Mouse (Mus musculus): ENCODE results near the gene Fgf18.

Gene Fgf18

GRCm38 (mm10) chr11:33143906-33144305 lies 3.3 kb downstream of the Fgf18 start:
- ChIA-PET POLR2A (interaction anchor here in 3 of 4 experiments (0.5 to 9.6 kb wide), 6 partner anchors 9 to 24 kb away, joined by 3 to 242 read pairs (median 4); partner anchors contain the start of gene Npm1 (in 1 of the 3)), CTCF (interaction anchor here in 3 of 4 experiments (0.6 to 1.7 kb wide), 6 partner anchors 115 to 540 kb away, joined by 3 to 10 read pairs (median 4); no protein-coding TSS in a partner anchor)

DNA sequence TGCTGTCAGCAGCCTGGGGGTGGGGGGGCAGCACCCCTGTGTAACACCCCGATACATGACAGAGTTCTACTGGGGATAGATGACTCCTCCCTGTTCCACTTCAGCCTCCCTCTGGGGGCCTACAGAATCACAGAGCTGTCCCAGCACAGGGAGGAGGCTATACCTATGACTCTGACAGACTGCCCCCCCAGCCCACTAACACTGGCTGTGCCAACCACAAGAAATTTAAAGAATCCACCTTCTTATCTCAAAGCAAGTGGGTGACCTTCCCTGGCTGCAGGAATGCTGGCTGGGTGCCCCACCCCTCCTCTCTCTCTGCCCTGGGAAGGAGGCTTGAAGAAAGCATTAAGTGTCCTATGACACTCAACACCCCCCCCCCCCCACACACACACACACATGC lies 4.4 kb downstream of the Fgf18 start:
- ChIA-PET CTCF (interaction anchor here in 2 of 4 experiments (0.7 to 1.7 kb wide), 2 partner anchors 33 to 181 kb away, joined by 4 to 10 read pairs; no protein-coding TSS in a partner anchor), POLR2A (interaction anchor here in 1 of 4 experiments (0.6 to 9.6 kb wide), 4 partner anchors 18 to 52 kb away, joined by 3 to 242 read pairs (median 6); partner anchors contain the start of gene Npm1)

DNA sequence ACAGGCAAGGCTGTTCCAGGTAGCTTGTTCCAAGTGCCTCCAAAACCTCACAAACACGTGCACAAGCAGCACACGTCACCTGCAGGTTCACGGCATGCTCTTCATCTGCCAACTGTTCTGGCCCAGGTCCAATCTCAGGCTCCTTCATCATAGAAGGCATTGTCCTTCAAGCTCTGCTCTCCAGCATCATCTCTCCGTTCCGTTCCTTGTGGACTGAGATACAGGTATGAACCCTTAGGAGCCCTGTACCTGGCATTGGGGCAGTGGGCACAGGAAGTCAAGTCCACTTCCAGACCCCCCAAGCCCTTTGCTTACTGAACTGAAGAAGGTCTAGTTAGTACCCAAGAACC lies 7.1 kb downstream of the Fgf18 start:
- CTCF ChIA-PET, result no interaction called here
- POLR2A ChIA-PET, result interaction anchor here in 2 of 4 experiments (0.6 to 8.0 kb wide), 4 partner anchors 8 to 390 kb away, joined by 3 to 65 read pairs (median 5); partner anchors contain the start of gene Fgf18 (in 1 of the 2)

DNA sequence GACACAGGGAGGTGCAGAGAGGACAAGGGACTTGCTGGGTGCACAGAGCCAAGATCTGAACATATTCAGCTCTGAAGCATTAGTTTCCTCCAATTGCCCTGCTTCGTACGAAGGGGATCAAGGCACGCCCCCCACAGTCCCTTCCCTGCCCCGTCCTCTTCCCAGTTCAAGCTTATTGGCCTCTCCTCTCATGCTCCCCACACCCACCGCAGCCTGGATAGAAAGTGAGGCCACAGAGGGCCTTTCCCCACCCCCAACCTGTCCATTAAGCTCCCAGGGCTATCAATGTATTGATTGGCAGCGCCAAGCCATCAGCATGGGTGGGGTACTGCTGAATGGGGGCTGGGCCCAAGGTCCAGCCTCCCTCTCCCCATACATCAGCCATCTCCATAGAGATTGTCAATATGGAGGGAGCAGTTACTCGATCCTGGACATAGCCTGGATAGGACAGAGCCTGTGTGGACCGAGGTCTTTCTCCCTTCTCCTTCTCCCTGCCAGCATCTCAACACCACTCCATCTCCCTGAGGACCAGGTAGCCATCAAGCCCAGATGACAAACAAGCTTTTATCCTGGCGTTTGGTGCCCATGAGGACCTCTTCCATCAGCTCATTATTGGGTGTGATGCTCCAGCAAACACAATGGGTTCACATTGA lies 7.6 kb downstream of the Fgf18 start:
- POLR2A ChIA-PET, result interaction anchor here in 2 of 4 experiments (0.6 to 8.0 kb wide), 4 partner anchors 9 to 390 kb away, joined by 3 to 65 read pairs (median 5); partner anchors contain the start of gene Fgf18 (in 1 of the 2)
- CTCF ChIA-PET, result interaction anchor here in 1 of 4 experiments (0.7 kb wide), 1 partner anchor 175 kb away, joined by 3 read pairs; no protein-coding TSS in a partner anchor

GRCm38 (mm10) chr11:33138686-33139085 lies 8.5 kb downstream of the Fgf18 start:
- ChIA-PET POLR2A (interaction anchor here in 2 of 4 experiments (0.8 to 8.0 kb wide), 4 partner anchors 10 to 22 kb away, joined by 4 to 65 read pairs (median 5); partner anchors contain the start of gene Fgf18 (in 1 of the 2)), CTCF (interaction anchor here in 2 of 4 experiments (0.7 to 1.0 kb wide), 2 partner anchors 41 to 174 kb away, joined by 3 to 5 read pairs; no protein-coding TSS in a partner anchor)

DNA sequence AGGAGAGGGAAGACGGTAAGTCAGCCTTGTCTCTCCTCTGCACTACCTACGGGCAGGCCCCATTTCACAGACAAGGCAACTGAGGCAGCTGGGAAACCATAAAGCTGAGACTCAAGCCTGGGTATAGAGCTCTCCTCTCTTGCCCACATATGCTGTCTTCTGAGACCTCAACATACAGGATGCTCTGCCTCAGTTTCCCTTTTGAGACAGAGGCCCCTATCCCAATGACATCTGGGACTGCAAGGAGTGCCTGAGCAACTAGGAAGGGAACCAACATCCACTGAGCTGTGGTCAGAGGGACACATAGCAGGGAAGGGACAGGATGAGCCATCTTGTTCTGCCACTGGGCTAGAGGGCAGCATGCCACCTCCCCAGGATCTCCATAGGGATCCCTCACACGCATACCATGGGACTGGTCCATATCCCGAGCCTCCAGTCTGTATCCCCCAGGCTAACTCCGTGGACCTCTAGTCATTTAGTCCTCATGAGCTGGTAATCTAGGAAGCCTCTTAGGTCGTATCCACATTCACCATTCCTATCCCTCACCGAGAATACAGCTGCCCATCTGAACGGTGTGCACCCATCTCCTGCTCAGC lies 12.7 kb downstream of the Fgf18 start:
- POLR2A ChIA-PET, result interaction anchor here in 3 of 4 experiments (0.5 to 8.0 kb wide), 6 partner anchors 12 to 181 kb away, joined by 3 to 65 read pairs (median 4); partner anchors contain the start of gene Fgf18 (in 1 of the 3)
- CTCF ChIA-PET, result interaction anchor here in 1 of 4 experiments (0.8 to 2.2 kb wide), 2 partner anchors 37 to 591 kb away, joined by 3 to 8 read pairs; no protein-coding TSS in a partner anchor

GRCm38 (mm10) chr11:33132619-33133338 lies 14.4 kb downstream of the Fgf18 start:
- POLR2A ChIA-PET, result interaction anchor here in 2 of 4 experiments (1.5 to 8.0 kb wide), 2 partner anchors 12 to 15 kb away, joined by 4 to 65 read pairs; partner anchors contain the start of gene Fgf18 (in 1 of the 2)
- CTCF ChIA-PET, result interaction anchor here in 1 of 4 experiments (2.2 kb wide), 1 partner anchor 35 kb away, joined by 8 read pairs; no protein-coding TSS in a partner anchor

GRCm38 (mm10) chr11:33127058-33127457 lies 20.1 kb downstream of the Fgf18 start:
- ChIA-PET POLR2A (interaction anchor here in 1 of 4 experiments (0.8 to 1.7 kb wide), 4 partner anchors 9 to 21 kb away, joined by 3 to 4 read pairs (median 4); no protein-coding TSS in a partner anchor), CTCF (interaction anchor here in 1 of 4 experiments (1.0 kb wide), 1 partner anchor 29 kb away, joined by 5 read pairs; no protein-coding TSS in a partner anchor)

- CTCF ChIA-PET, result interaction anchor here in 3 of 4 experiments (0.6 to 0.9 kb wide), 4 partner anchors 10 to 209 kb away, joined by 3 to 4 read pairs (median 4); no protein-coding TSS in a partner anchor
- POLR2A ChIA-PET, result interaction anchor here in 2 of 4 experiments (0.7 to 3.1 kb wide), 5 partner anchors 7 to 371 kb away, joined by 3 to 9 read pairs (median 3); no protein-coding TSS in a partner anchor
Measured at GRCm38 (mm10) chr11:33122575-33123268, 24.5 kb downstream of the Fgf18 start.

GRCm38 (mm10) chr11:33119556-33119955 lies 27.6 kb downstream of the Fgf18 start:
- POLR2A ChIA-PET, result interaction anchor here in 3 of 4 experiments (0.6 to 1.5 kb wide), 7 partner anchors 9 to 325 kb away, joined by 3 to 6 read pairs (median 4); no protein-coding TSS in a partner anchor
- CTCF ChIA-PET, result no interaction called here

DNA sequence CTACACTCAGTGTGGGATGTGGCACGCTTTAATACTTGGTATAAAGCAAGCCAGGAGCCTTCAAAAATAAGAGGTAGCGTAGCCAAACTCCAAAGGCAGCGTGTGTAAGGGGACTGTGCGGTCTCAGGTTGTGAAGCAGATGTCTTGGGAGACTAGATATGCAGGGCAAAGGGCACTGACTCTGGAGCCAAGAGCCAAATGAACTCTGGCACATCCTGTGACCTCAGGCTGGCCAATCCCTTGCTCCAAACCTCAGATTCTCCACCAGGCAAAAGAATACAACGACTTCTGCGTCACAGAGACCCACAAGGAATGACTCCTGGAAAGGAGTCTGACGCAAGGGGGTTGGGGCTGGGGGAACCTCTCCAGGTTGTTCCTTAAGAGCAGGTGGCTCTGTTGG lies 28.1 kb downstream of the Fgf18 start:
- CTCF ChIA-PET, result interaction anchor here (0.9 to 1.5 kb wide), 4 partner anchors 21 to 88 kb away, joined by 4 to 6 read pairs (median 4); no protein-coding TSS in a partner anchor
- POLR2A ChIA-PET, result interaction anchor here (0.5 to 1.8 kb wide), 16 partner anchors 8 to 436 kb away, joined by 3 to 10 read pairs (median 4); no protein-coding TSS in a partner anchor

DNA sequence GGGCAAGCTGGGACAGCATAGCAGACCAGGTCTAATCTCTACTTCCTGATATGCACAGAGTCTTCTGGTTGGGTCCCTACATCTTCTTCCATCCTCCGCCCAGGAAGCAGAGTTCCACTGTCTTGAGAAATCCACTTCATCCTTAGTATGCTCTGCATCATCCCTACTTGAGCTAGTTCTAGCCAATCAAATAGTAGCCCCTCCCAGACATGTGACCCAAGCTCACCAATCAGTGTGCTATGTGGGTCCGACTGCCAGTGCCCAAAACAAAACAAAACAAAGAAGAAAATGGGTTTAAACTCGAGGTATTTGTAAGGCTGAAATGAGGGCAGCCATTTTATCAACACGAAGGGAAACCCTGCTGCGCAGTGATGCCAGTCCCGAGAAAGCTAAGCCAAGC lies 28.7 kb downstream of the Fgf18 start:
- POLR2A ChIA-PET, result interaction anchor here (0.5 to 1.8 kb wide), 17 partner anchors 8 to 458 kb away, joined by 3 to 10 read pairs (median 4); no protein-coding TSS in a partner anchor
- CTCF ChIA-PET, result interaction anchor here (0.6 to 1.5 kb wide), 6 partner anchors 21 to 350 kb away, joined by 3 to 6 read pairs (median 4); no protein-coding TSS in a partner anchor

DNA sequence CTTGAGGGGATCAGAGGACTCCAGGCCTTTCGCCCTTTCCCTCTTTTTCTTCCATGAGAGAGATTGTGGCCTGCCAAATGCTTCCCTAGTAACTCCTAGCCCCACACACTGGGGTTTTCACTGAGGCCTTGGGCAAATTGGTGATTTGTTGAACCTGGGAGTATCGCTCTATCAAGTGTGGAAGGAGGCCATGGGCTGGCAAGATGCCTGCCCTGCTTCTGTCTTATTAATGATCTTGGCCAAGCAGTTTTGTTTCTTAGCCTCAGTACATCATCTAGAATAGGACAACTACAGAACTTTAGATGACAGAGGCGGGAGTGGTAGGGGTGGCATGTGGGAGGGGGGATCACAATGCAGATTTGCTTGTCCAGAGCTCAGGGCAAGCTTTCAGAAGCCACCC lies 31.4 kb downstream of the Fgf18 start:
- CTCF ChIA-PET, result interaction anchor here in 2 of 4 experiments (0.7 to 1.0 kb wide), 2 partner anchors 18 to 225 kb away, joined by 3 read pairs; no protein-coding TSS in a partner anchor

GRCm38 (mm10) chr11:33112407-33112806 lies 34.8 kb downstream of the Fgf18 start:
- CTCF ChIA-PET, result interaction anchor here in 3 of 4 experiments (0.5 to 0.9 kb wide), 7 partner anchors 10 to 1444 kb away, joined by 3 to 8 read pairs (median 3); no protein-coding TSS in a partner anchor
- POLR2A ChIA-PET, result interaction anchor here in 3 of 4 experiments (0.5 to 1.6 kb wide), 6 partner anchors 15 to 415 kb away, joined by 3 to 7 read pairs (median 4); no protein-coding TSS in a partner anchor

More for the DNA sequence above, 31.4 kb downstream of the Fgf18 start:
- POLR2A ChIA-PET, result interaction anchor here in 1 of 4 experiments (0.8 kb wide), 1 partner anchor 7 kb away, joined by 3 read pairs; no protein-coding TSS in a partner anchor

GRCm38 (mm10) chr11:33110111-33110510 lies 37.1 kb downstream of the Fgf18 start:
- CTCF ChIA-PET, result interaction anchor here in 1 of 4 experiments (0.6 kb wide), 1 partner anchor 12 kb away, joined by 3 read pairs; no protein-coding TSS in a partner anchor
- POLR2A ChIA-PET, result interaction anchor here in 1 of 4 experiments (1.7 kb wide), 1 partner anchor 18 kb away, joined by 4 read pairs; no protein-coding TSS in a partner anchor

GRCm38 (mm10) chr11:33107540-33107939 lies 39.7 kb downstream of the Fgf18 start:
- ChIA-PET POLR2A (interaction anchor here in 1 of 4 experiments (1.2 to 1.4 kb wide), 2 partner anchors 10 to 11 kb away, joined by 3 to 5 read pairs; no protein-coding TSS in a partner anchor), CTCF (interaction anchor here in 2 of 4 experiments (0.9 to 1.4 kb wide), 3 partner anchors 8 to 10 kb away, joined by 3 to 6 read pairs (median 5); no protein-coding TSS in a partner anchor)

- ChIA-PET CTCF (no interaction called here), POLR2A (no interaction called here)
Measured at GRCm38 (mm10) chr11:33104911-33105316, 42.3 kb downstream of the Fgf18 start.

Data from embryonic stem cell, embryonic (primary cell).